Mouse (Mus musculus) Patski (cell line): ENCODE measurements around the gene Ptgds. TPM values are rescaled to one million over a fixed set of nuclear protein-coding genes. Genes with fewer than 3 reads are reported as not detected.

ENCODE experiments used
- ATAC-seq: fragments of 100-300 bp; one replicate; pipeline ENCODE4 v1.8.0; 2021
- CTCF ChIA-PET: fragments of 350-600 bp; sonication (Branson Sonifier 250); formaldehyde crosslinking; loops from one replicate; lab custom pipeline; 2022; ENCODE audit warnings: inconsistent platforms; lab: Charles Lee
- POLR2A ChIA-PET: fragments of 350-600 bp; sonication (Branson Sonifier 250); formaldehyde crosslinking; loops from one replicate; lab custom pipeline; 2022; ENCODE audit warnings: antibody characterized with exemption, inconsistent platforms; lab: Charles Lee
- DNase-seq: peaks from one replicate; pipeline ENCODE4 v3.0.0-alpha.2; 2011; ENCODE audit warnings: low read depth, low spot score
- H3K27me3 ChIP-seq: fragments of 371-371 bp; one replicate; pipeline ENCODE4 v1.5.1; 2021
- CTCF ChIP-seq: fragments of 100-300 bp; IDR thresholded peaks from one replicate; pipeline ENCODE4 v1.5.1; 2021
- in situ Hi-C: fragments of 300-500 bp; cut with MboI; formaldehyde crosslinking; loops from 3 replicates; pipeline ENCODE4 v1.11.1; 2018; ENCODE audit warnings: low pct_unique_long_range_greater_than_20kb, mixed read lengths
- polyA plus RNA-seq: library from polyadenylated mRNA; unstranded; gene quantifications from one replicate; pipeline ENCODE4 v1.2.3, GENCODE M21; 2021

The Ptgds gene
- polyA plus RNA-seq, 1 experiment from 2014 or later = 33.6 TPM

DNA sequence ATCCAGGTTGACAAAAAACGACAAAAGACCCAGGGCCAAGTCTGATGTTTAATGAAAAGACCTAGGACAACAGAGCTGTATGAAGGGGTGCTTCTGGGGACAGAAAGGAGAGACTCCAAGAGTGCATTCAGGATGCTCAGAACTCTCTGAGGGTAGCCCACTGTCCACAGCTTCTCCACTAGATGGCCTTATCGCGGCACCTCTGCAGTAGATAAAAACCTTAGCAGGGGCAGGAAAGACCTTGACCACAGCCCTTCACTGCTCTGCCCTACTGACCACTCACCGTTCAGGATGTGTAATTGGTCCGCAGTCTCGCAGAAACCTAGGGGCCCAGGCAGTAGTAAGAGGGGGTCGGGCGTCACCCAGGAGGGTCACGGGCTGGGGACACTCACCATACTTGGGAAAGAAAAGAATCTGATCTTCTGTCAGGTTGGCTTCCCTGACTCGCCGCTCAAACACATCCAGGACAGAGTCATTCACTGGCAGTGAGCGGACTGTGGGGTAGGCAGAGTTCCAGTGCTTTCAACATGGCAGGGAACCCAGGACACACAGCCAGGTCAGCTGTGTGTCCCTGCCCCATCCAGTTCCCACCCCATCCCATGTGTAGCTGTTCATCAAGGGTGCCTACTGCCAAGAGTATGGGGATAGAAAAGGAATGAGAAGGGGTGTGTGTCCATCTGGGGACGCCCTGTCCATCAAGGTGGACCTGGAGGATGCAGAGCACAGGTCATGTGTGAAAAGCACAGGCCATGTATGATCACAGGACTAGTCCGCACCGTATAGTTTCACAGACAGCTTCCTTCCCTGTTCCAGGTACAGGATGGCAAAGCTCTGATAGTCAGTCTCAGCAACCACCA is 29.0 kb upstream of the Ptgds start:
- POLR2A ChIA-PET = interaction anchor here (0.6 to 1.5 kb wide), 2 partner anchors 11 to 42 kb away, joined by 3 to 4 read pairs; no protein-coding TSS in a partner anchor
- CTCF ChIA-PET = interaction anchor here (1.1 to 2.8 kb wide), 6 partner anchors 15 to 77 kb away, joined by 4 to 11 read pairs (median 4); partner anchors contain the start of gene Fut7
- no peak for ATAC-seq

GRCm38 (mm10) chr2:25497846-25498575 is 28.2 kb upstream of the Ptgds start:
- ATAC-seq = no peak
- TF ChIP-seq CTCF = no peak
- CTCF ChIA-PET = interaction anchor here (1.3 to 2.8 kb wide), 8 partner anchors 14 to 83 kb away, joined by 4 to 11 read pairs (median 4); partner anchors contain the start of genes Ajm1 and Fut7
- DNase-seq = no peak
- POLR2A ChIA-PET = interaction anchor here (0.6 to 1.5 kb wide), 3 partner anchors 11 to 43 kb away, joined by 3 to 4 read pairs (median 3); no protein-coding TSS in a partner anchor
- in situ Hi-C loops = no loop called here
- H3K27me3 ChIP-seq = no peaks in the 10 kb centered on the region

More for the DNA sequence above, 29.0 kb upstream of the Ptgds start:
- in situ Hi-C loops = no loop called here
- no peak for TF ChIP-seq CTCF
- DNase-seq = no peak
- H3K27me3 ChIP-seq = no peaks in the 10 kb centered on the region

GRCm38 (mm10) chr2:25496462-25496861 is 26.6 kb upstream of the Ptgds start:
- TF ChIP-seq CTCF = no peak
- in situ Hi-C loops = no loop called here
- CTCF ChIA-PET = interaction anchor here (0.7 to 2.8 kb wide), 14 partner anchors 12 to 86 kb away, joined by 3 to 11 read pairs (median 4); partner anchors contain the start of gene Fut7
- H3K27me3 ChIP-seq = no peaks in the 10 kb centered on the region
- POLR2A ChIA-PET = interaction anchor here (1.2 kb wide), 1 partner anchor 79 kb away, joined by 3 read pairs; the partner anchor contains the start of genes Mamdc4 and Phpt1
- ATAC-seq (no peak), DNase-seq (no peak)

GRCm38 (mm10) chr2:25493476-25493961 is 23.7 kb upstream of the Ptgds start, which contains the start of gene Lcn12:
Gene Lcn12 (minus strand): TSS chr2:25493911.
- ATAC-seq (no peak), DNase-seq (no peak)
- in situ Hi-C loops = no loop called here
- no peaks in the 10 kb centered on the region for H3K27me3 ChIP-seq
- TF ChIP-seq CTCF = no peak
- ChIA-PET CTCF (interaction anchor here (1.5 to 1.6 kb wide), 2 partner anchors 15 to 72 kb away, joined by 4 read pairs; no protein-coding TSS in a partner anchor), POLR2A (no interaction called here)

DNA sequence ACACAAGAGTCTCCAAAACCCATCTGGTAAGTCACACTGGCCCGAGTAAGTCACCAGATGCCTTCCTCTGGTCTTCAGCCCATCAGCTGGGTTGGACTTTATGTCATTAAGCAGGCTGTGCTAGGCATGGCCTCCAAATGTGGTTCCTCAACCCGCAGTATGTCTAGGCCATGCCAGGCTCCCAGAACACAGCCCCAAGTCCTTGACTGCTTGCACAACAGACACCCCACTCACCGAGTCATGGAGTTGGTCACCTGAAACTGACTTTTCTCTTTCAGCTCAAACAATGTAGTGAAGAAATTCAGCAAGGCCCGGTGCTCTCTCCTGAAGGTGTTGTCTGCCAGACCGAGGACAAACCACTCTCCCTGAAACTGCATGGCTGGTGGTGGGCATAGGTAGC is 23.1 kb upstream of the Ptgds start:
- in situ Hi-C loops = no loop called here
- ATAC-seq (no peak), DNase-seq (no peak)
- ChIA-PET POLR2A (no interaction called here), CTCF (interaction anchor here (1.0 to 1.6 kb wide), 2 partner anchors 10 to 14 kb away, joined by 3 to 4 read pairs; no protein-coding TSS in a partner anchor)
- no peak for TF ChIP-seq CTCF
- H3K27me3 ChIP-seq = no peaks in the 10 kb centered on the region

DNA sequence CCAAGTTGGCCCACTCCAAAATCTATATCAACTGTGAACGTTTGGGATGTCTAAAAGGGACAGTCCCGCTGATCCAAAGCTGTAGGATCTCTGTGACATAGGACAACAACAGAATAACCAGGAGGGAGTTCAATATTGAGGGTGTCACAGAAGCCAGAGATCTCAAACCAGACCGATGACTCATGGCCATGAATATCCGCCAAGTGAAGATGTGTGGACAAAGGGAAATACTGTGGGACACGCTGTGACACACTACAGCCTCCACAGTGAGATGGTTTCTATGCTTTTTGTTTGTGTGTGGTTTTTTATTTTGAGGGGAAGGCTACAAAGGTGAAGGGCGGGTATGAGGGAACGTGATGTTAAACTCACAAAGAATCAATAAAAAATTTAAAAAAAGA is 18.8 kb upstream of the Ptgds start:
- no peak for TF ChIP-seq CTCF
- POLR2A ChIA-PET = no interaction called here
- DNase-seq (no peak), ATAC-seq (no peak)
- CTCF ChIA-PET = interaction anchor here (1.5 kb wide), 1 partner anchor 65 kb away, joined by 4 read pairs; no protein-coding TSS in a partner anchor
- H3K27me3 ChIP-seq = no peaks in the 10 kb centered on the region
- in situ Hi-C loops = no loop called here

DNA sequence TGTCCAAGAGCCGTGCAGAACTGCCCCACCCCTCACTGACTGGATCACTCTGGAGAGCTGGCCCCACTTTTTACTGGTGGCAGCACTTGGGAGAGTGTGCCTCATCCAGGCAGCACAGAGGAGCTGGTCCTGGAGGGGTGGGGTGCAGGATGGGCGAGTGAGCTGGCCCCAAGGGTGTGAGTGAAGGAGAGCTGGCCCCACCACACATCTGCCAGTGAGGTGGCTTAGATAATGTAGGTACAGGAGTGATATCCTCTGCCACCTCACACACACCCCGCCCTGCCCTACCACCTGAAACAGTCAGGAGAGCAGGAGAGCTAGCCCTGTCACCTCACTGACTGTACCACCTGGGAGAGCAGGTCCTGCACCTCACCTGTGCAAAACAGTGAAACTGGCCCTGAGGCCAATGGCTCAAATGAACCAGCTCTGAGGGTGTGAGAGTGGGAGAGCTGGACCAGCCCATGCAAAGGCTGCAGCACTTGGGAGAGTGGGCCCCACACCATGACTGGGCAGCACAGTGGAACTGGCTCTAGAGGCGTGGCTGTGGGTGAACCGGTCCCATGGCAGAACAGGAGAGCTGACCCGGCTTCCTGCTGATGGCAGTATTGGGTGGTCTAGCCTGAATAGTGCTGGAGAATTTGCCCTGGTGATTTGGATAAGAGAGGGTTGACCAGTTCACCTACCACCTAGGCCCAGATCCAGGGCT is 18.3 kb upstream of the Ptgds start:
- CTCF ChIA-PET = interaction anchor here (1.5 to 1.9 kb wide), 2 partner anchors 64 to 67 kb away, joined by 4 read pairs; no protein-coding TSS in a partner anchor
- no peak for TF ChIP-seq CTCF
- ATAC-seq = no peak

GRCm38 (mm10) chr2:25484901-25485647 is 15.2 kb upstream of the Ptgds start:
- TF ChIP-seq CTCF = no peak
- ATAC-seq (no peak), DNase-seq (no peak)
- H3K27me3 ChIP-seq = no peaks in the 10 kb centered on the region
- in situ Hi-C loops = loop anchor here (5.0 kb wide), 1 partner anchor 53 kb away; no protein-coding TSS in a partner anchor
- CTCF ChIA-PET = interaction anchor here (1.0 to 1.7 kb wide), 3 partner anchors 13 to 64 kb away, joined by 3 to 9 read pairs (median 4); no protein-coding TSS in a partner anchor
- POLR2A ChIA-PET = no interaction called here

More for the DNA sequence above, 18.3 kb upstream of the Ptgds start:
- in situ Hi-C loops = no loop called here
- no peak for DNase-seq
- POLR2A ChIA-PET = no interaction called here
- no peaks in the 10 kb centered on the region for H3K27me3 ChIP-seq
